Mouse (Mus musculus) kidney, embryonic 15.5 days (tissue): ENCODE measurements around the gene Smtnl2. TPM values are rescaled to one million over a fixed set of nuclear protein-coding genes. Genes with fewer than 3 reads are reported as not detected.
A peak's percentile ranks its signal among the peaks of the same experiment; 100 is the strongest.

Experiments used
- ATAC-seq: fragments of 200-750 bp; cut with Nextera tagmentation; replicated peaks from 2 replicates; pipeline ENCODE4 v1.8.0; 2017; ENCODE audit warnings: moderate TSS enrichment; ENCODE audit not compliant: low FRiP score
- H3K27ac ChIP-seq: fragments of 300-500 bp; sonication (generic); 2 replicates; pipeline ENCODE4 v1.5.1; 2015; ENCODE audit warnings: mild to moderate bottlenecking, inconsistent platforms
- H3K27me3 ChIP-seq: fragments of 300-500 bp; sonication (generic); 2 replicates; pipeline ENCODE4 v1.6.1; 2015; ENCODE audit warnings: inconsistent platforms
- H3K36me3 ChIP-seq: fragments of 300-500 bp; sonication (generic); 2 replicates; pipeline ENCODE4 v1.6.1; 2015; ENCODE audit warnings: inconsistent platforms
- H3K4me1 ChIP-seq: fragments of 300-500 bp; sonication (generic); 2 replicates; pipeline ENCODE4 v1.6.1; 2015; ENCODE audit warnings: inconsistent platforms
- H3K4me2 ChIP-seq: fragments of 300-500 bp; sonication (generic); 2 replicates; pipeline ENCODE4 v1.6.1; 2015; ENCODE audit warnings: moderate library complexity, mild to moderate bottlenecking, inconsistent platforms
- H3K4me3 ChIP-seq: fragments of 300-500 bp; sonication (generic); replicated peaks from 2 replicates; pipeline ENCODE4 v1.5.1; 2015; ENCODE audit warnings: mild to moderate bottlenecking, inconsistent platforms
- H3K9ac ChIP-seq: fragments of 300-500 bp; sonication (generic); 2 replicates; pipeline ENCODE4 v1.6.1; 2015; ENCODE audit warnings: mild to moderate bottlenecking, inconsistent platforms
- H3K9me3 ChIP-seq: fragments of 300-500 bp; sonication (generic); replicated peaks from 2 replicates; pipeline ENCODE4 v1.6.1; 2016; ENCODE audit warnings: inconsistent platforms
- WGBS: fragments of 180-500 bp; shearing (Covaris S2); methylation state at CpG from one replicate; pipeline ENCODE4 v1.1.7; 2015; ENCODE audit warnings: mixed read lengths; 5-methylcytosine and 5-hydroxymethylcytosine counted together
- polyA plus RNA-seq: library from polyadenylated mRNA; unstranded; fragments of >200 nt; fragmentation: Nextera tagmentation; extraction: Ambion mirVana; gene quantifications from 2 replicates; pipeline ENCODE4 v1.2.1, GENCODE M21; 2015

The Smtnl2 gene
- polyA plus RNA-seq, 1 experiment from 2014 or later = 109 TPM

DNA sequence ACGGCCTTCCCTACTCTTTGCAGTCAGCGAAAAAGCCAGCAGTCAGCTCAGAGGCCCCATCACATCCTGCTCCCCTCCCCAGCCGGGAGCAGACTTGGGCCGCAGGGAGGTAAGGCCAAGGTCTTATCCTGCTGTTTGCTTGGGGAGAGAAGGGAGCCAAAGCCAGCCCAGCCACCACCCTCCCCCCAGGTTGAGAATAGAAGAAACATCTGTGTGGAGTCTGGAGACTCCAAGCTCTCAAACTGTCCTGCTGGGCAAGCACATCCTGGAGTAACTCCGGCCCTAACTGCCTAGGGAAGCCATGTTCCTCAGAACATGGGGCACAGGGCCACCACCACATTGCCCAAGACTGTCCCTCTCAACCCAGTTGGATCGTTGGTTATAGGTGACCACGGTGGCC, 14.9 kb downstream of the Smtnl2 start:
- H3K36me3 ChIP-seq = peaks cover 52% of the 10 kb centered on the region
- H3K27ac ChIP-seq = no peak overlapping the region; the same call in 1 of the 2 replicates
- H3K4me2 ChIP-seq = no peak overlapping the region
- no peak for ATAC-seq
- 65% methylated on average over 7 of the region's 7 CpGs for WGBS
- H3K9me3 ChIP-seq = no peaks in the 10 kb centered on the region
- H3K4me1 ChIP-seq = peaks cover 69% of the 10 kb centered on the region
- H3K27me3 ChIP-seq = no peaks in the 10 kb centered on the region
- no peak overlapping the region for H3K4me3 ChIP-seq
- no peak overlapping the region for H3K9ac ChIP-seq

DNA sequence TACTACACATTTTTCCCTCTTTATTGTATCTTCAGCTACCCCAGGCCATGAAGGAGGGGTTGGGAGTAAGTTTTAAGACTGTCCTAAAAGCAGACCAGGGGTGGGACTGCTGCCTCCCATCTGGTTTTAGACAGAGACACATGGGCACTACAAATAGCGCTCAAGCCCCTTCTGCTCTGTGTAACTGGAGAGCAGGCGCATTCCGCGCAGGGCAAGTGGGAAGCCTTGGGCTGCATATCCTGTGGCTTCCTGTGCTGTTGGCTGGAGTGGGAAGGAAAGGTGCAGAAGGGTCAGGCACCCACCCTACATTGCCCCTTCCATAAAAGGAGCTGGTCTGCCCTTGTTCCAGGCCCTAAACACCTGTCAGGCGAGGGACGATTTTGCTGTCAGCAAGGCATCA, 15.9 kb downstream of the Smtnl2 start:
- H3K9me3 ChIP-seq = no peaks in the 10 kb centered on the region
- ATAC-seq = no peak
- no peak overlapping the region for H3K9ac ChIP-seq
- no peak overlapping the region for H3K4me3 ChIP-seq
- peaks cover 59% of the 10 kb centered on the region for H3K4me1 ChIP-seq
- no peaks in the 10 kb centered on the region for H3K27me3 ChIP-seq
- no peak overlapping the region for H3K4me2 ChIP-seq
- WGBS = 62% methylated on average over 6 of the region's 6 CpGs
- no peak overlapping the region for H3K27ac ChIP-seq
- H3K36me3 ChIP-seq = peaks cover 57% of the 10 kb centered on the region

DNA sequence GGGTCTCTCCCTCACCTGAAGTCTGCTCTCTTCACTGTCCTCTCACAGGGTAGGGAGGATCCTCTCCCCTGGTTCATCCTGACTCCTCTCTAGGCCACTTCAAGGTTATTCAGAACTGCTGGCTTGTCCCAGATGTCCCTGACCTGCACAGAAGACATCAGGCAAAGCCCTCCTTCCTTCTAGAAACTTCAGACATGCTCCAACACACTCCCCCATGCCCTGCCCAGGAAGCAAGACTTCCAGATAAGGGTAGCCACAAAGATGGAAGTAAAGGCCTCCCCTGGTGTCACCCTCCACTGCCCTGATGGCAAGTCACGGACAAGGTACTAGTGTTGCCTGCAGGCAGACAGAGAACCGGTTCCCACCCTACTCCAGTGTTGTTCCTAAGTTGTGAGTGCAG, 16.8 kb downstream of the Smtnl2 start:
- Histone ChIP-seq H3K9me3 (no peaks in the 10 kb centered on the region), H3K36me3 (peaks cover 57% of the 10 kb centered on the region), H3K4me3 (no peak overlapping the region), H3K4me2 (no peak overlapping the region), H3K27ac (no peak overlapping the region), H3K9ac (no peak overlapping the region), H3K27me3 (no peaks in the 10 kb centered on the region), H3K4me1 (peaks cover 50% of the 10 kb centered on the region)
- WGBS = 59% methylated on average over 2 of the region's 2 CpGs
- ATAC-seq = 0 out of 2 replicates have a peak, but pooled peaks have one; percentile 34

DNA sequence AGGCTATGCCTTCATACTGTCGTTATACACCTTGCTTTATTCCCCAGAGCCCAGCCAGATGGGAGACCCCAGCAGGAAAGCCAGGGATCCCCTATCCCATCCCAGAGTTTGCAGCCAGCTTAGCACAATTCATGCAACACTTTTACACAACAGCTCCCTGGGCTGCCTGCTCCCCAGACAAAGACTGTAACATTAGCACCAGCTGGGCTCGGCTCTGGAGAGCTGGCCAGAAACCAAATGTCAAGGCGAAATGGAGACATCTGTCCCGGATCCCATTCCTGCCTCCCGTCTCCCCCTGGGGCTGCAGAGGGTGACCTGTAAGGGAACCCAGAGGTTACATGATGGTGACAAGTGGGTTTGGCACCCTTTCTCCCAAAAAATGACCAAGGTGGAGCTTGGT, 17.8 kb downstream of the Smtnl2 start:
- no peak for ATAC-seq
- WGBS = 34% methylated on average over 5 of the region's 5 CpGs
- no peak overlapping the region for H3K4me3 ChIP-seq
- peaks cover 53% of the 10 kb centered on the region for H3K36me3 ChIP-seq
- H3K4me2 ChIP-seq = no peak overlapping the region
- peaks cover 43% of the 10 kb centered on the region for H3K4me1 ChIP-seq
- no peaks in the 10 kb centered on the region for H3K9me3 ChIP-seq
- H3K9ac ChIP-seq = no peak overlapping the region
- peak overlapping the region; percentile 58; the same call in 1 of the 2 replicates for H3K27ac ChIP-seq
- H3K27me3 ChIP-seq = no peaks in the 10 kb centered on the region

DNA sequence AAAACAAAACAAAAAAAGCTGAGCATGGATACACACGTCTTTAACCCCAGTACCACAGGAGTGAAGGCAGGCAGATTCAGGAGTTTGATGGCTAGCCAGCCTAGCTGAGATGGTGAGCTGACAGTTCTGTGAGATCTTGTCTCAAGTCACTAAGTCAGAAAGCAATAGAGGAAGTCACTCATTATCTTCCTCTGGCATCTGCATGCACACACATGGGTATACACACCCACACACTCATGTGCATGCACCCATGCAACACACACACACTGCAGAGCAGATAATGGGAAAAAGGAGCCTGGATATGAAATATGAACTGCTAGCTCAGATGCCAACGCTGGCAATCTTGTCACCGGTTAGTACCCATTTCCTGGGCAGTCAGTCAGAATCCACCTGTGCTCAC, 18.3 kb downstream of the Smtnl2 start:
- Histone ChIP-seq H3K36me3 (peaks cover 57% of the 10 kb centered on the region), H3K9me3 (no peaks in the 10 kb centered on the region), H3K27me3 (no peaks in the 10 kb centered on the region), H3K4me2 (no peak overlapping the region), H3K4me1 (peaks cover 43% of the 10 kb centered on the region), H3K27ac (peak overlapping the region; percentile 58; the same call in 1 of the 2 replicates), H3K9ac (no peak overlapping the region), H3K4me3 (no peak overlapping the region)
- ATAC-seq = no peak
- 72% methylated on average over 3 of the region's 3 CpGs for WGBS

DNA sequence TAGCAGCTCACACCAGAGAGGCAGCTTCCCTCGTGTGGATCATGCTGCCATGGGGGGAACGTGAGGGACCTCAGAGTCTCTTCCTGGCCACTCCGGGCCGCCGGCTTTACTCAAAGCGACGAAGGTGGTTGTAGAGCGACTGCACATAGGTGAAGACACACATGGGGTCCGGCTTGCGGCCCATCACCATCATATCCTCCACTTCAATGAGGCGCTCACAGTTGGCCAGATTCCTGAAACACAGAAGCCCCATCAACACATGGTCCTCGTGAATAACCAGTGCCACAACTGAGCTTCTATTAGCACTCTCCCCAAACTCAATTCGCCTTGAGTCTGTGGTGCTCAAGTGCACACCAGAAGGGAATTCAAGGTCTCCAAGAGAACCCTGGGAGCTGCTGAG, 20.3 kb downstream of the Smtnl2 start:
- Histone ChIP-seq H3K9me3 (no peaks in the 10 kb centered on the region), H3K4me3 (no peak overlapping the region), H3K9ac (no peak overlapping the region), H3K4me1 (peaks cover 26% of the 10 kb centered on the region), H3K36me3 (peaks cover 45% of the 10 kb centered on the region), H3K27ac (no peak overlapping the region), H3K4me2 (no peak overlapping the region), H3K27me3 (no peaks in the 10 kb centered on the region)
- WGBS = 90% methylated on average over 13 of the region's 13 CpGs
- no peak for ATAC-seq

DNA sequence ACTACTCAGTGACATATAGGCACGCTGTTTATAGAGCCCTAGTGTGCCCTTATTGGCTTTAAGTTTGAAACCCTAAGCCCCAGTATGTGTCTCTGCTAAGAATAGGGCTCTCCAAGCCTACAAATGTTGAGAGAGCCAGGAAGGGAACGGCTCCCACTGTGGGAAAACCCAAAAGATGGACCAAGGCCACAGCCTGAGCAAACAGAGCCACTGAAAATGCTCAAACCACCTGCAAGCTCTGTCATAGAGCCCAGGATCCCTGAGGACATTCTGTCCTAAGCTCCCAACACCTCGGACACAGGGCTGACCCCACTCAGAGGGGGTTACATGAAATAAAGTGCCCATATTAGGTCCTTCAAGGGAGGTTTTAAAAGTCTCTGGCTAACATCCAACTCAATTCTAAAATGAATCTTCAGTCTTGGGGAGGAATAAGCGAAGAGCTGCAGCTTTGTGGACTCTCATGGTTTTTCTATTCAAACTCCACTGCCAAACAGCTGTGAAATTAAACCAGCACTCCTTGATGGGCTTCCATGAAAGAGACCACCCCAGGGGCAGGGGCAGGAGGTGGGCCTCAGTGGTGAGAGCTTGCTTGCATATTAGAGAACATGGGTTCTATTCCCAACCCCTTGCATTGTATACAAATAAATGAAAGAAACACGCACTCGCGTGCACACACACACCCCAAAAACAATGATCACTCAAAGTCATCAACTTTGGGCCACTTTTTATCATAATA, 21.9 kb downstream of the Smtnl2 start:
- Histone ChIP-seq H3K4me2 (no peak overlapping the region), H3K4me1 (peaks cover 13% of the 10 kb centered on the region), H3K27ac (no peak overlapping the region), H3K4me3 (no peak overlapping the region), H3K36me3 (peaks cover 45% of the 10 kb centered on the region), H3K9ac (no peak overlapping the region), H3K27me3 (no peaks in the 10 kb centered on the region), H3K9me3 (no peaks in the 10 kb centered on the region)
- WGBS = 89% methylated on average over 7 of the region's 7 CpGs
- ATAC-seq = no peak

DNA sequence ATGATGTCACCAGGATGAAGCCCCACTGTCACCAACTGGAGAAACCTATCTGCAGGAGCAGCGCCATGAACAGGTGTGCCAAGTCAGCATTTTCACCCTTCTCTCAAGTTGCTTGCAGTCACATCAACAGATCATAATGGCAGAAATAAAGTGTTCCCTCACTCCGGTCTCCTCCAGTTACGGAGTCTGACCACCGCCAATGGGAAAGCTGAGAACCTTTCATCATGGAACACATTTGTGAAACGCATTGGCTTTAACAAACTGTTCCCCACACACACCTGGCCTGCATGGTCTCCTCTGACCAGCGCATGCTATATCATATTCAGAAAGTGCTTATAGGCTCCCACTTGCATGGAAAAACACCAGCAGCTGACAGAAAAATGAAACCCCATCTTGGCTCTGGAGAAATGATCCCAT, 23.4 kb downstream of the Smtnl2 start:
- Histone ChIP-seq H3K9me3 (no peaks in the 10 kb centered on the region), H3K27me3 (no peaks in the 10 kb centered on the region), H3K36me3 (peaks cover 41% of the 10 kb centered on the region), H3K9ac (no peak overlapping the region), H3K4me2 (no peak overlapping the region), H3K4me1 (no peaks in the 10 kb centered on the region; the same call in 1 of the 2 replicates), H3K27ac (no peak overlapping the region), H3K4me3 (no peak overlapping the region)
- WGBS = 95% methylated on average over 6 of the region's 6 CpGs
- ATAC-seq = no peak

DNA sequence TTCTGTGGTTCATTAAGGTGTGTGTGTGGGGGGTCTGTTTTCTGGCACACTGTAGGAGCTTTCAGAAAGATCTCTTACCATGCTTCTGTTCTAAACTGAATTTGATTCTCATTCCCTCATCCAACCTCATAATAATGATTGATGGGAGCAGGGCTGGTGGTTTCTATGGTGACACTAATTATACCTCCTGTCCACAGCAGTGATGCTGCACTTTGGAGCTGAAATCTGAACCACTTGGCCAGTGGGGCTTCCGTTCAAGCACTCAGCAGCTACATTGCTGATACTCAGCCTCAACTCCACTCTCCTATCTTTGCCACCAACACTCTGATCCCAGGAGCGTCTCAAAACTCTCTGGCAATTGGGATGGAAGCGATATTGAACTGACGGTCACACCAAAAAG, 32.2 kb downstream of the Smtnl2 start:
- no peak overlapping the region for H3K4me3 ChIP-seq
- no peak overlapping the region for H3K27ac ChIP-seq
- peaks cover 11% of the 10 kb centered on the region; the same call in 1 of the 2 replicates for H3K4me1 ChIP-seq
- no peak; the same call in 1 of the 2 replicates for ATAC-seq
- no peak overlapping the region for H3K4me2 ChIP-seq
- 51% methylated on average over 4 of the region's 4 CpGs for WGBS
- no peaks in the 10 kb centered on the region for H3K27me3 ChIP-seq
- no peaks in the 10 kb centered on the region for H3K9me3 ChIP-seq
- no peak overlapping the region for H3K9ac ChIP-seq
- no peaks in the 10 kb centered on the region for H3K36me3 ChIP-seq

DNA sequence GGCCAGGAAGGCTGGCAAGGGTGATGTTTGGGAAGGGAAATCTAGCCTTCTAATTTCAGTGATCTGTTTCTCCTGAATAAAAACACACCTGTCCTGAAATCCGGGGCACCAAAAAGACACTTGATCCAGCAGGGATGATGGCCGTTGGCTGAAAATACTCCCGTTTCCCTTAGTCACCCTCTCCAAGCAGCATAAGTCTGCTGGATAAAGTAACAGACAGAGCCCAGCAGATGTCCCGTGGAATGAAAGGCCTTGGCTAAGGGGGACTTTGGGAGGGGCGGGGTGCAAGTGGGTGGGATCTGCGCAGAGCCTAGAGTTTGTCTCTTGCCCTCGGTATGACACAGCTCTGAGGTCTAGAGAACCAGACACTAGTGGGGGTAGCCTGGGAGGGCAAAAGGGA, 33.3 kb downstream of the Smtnl2 start:
- H3K9me3 ChIP-seq = no peaks in the 10 kb centered on the region
- peaks cover 11% of the 10 kb centered on the region; the same call in 1 of the 2 replicates for H3K4me1 ChIP-seq
- H3K36me3 ChIP-seq = no peaks in the 10 kb centered on the region
- no peak for ATAC-seq
- no peak overlapping the region for H3K9ac ChIP-seq
- 45% methylated on average over 7 of the region's 7 CpGs for WGBS
- H3K27ac ChIP-seq = no peak overlapping the region
- no peak overlapping the region for H3K4me3 ChIP-seq
- no peaks in the 10 kb centered on the region for H3K27me3 ChIP-seq
- no peak overlapping the region for H3K4me2 ChIP-seq

DNA sequence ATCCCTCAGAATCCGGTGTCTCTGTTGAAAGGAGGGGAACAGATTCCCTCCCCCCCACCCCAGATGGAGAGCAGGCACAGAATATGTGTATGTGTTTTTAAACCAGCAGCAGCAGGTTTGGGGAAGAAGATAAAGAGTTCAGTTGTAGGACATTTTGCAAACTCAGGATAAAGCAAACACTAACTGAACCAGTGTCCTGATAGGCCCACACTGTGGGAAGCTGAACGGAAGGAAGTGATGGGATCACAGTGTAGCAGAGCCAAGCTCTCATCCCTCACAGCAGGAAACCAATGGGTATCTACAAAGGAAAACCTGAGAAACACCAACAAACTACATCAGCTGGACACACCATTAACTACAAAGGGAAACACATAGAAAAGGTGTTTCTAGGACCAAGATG, 35.0 kb downstream of the Smtnl2 start:
- ATAC-seq = no peak
- H3K4me1 ChIP-seq = peaks cover 11% of the 10 kb centered on the region; the same call in 1 of the 2 replicates
- no peak overlapping the region for H3K9ac ChIP-seq
- no peaks in the 10 kb centered on the region for H3K9me3 ChIP-seq
- no peaks in the 10 kb centered on the region for H3K36me3 ChIP-seq
- no peaks in the 10 kb centered on the region for H3K27me3 ChIP-seq
- H3K4me2 ChIP-seq = no peak overlapping the region
- no peak overlapping the region for H3K4me3 ChIP-seq
- WGBS = 85% methylated on average over 2 of the region's 2 CpGs
- H3K27ac ChIP-seq = no peak overlapping the region

DNA sequence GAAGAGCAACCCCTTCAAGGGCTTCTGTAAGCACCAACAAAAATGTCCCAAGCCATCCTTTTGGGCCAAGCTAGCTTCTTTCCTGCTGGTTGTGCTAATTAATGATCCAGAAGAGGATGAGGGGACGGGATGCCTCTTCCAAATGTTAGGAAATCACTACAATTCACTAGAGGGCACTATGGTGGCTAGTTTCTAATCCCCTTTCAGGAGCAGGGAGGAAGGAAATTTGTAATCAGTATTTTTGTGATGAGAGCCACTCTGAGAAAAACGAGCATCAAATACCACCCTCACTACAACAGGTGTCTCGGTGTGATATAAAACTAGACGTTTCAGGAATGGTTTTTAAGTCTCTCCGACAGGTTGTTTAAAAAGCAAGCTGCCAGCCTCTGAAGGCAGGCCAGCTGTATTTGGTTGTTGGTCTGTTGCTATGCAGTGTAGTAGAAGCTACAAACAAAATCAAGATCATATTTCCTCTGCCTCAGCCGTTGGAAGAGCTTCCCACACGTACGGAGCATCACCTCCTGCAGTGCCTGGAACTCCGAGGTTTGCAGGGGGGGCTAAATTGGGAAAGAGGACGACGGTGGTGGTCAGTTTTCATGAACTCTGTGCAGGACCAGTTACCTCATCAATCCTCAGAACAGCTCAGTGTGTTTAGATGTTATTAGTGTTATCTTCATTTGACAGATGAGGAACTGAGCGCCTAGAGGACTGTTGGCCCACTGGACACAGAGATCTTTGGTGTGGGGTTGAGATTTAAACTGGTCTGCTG, 41.4 kb downstream of the Smtnl2 start:
- Histone ChIP-seq H3K4me2 (no peak overlapping the region), H3K9me3 (no peaks in the 10 kb centered on the region), H3K9ac (no peak overlapping the region), H3K4me3 (no peak overlapping the region), H3K4me1 (peaks cover 3% of the 10 kb centered on the region; the same call in 1 of the 2 replicates), H3K36me3 (no peaks in the 10 kb centered on the region), H3K27ac (no peak overlapping the region), H3K27me3 (no peaks in the 10 kb centered on the region)
- 18% methylated on average over 12 of the region's 12 CpGs for WGBS
- ATAC-seq = no peak
